Mouse (Mus musculus): Measurements from ENCODE around the gene Prss27. TPM values are rescaled to one million over a fixed set of nuclear protein-coding genes. Genes with fewer than 3 reads are reported as not detected.

Gene Prss27
- polyA plus RNA-seq, 2 experiments, result 1.4 to 1.5 TPM

DNA sequence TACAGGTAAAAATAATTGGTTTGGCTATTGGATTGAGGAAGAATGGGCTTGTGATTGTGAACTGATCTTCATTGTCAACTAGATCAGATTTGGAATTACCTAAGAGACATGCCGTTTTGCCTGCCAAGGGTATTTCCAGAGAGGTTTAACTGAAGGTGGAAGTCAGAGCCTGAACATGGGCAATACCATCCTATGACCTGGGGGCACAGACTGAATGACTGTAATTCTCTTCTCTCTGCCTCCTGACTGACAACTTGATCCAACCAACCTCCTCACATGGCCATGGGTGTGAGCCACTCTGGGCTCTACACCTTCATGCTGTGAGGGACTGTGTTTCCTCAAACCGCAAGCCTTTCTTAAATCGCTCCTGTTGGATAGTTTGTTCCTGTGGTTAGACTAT lies 32.9 kb upstream of the Prss27 start:
- 98% methylated on average over 3 of the region's 3 CpGs for WGBS
- H3K9ac ChIP-seq (ENCODE audit: low read depth, low read length, severe bottlenecking), result no peak overlapping the region
- DNase-seq (ENCODE audit: low spot score), result no peak
- no peaks in the 10 kb centered on the region for H3K4me1 ChIP-seq (ENCODE audit: control insufficient read depth, insufficient read depth, low read length)
- ATAC-seq (ENCODE audit: low FRiP score, low read depth), result no peak
- H3K27ac ChIP-seq (replicated peaks; ENCODE audit: low read depth, low read length), result no peak overlapping the region
- H3K36me3 ChIP-seq (ENCODE audit: control insufficient read depth, insufficient read depth, low read length), result no peaks in the 10 kb centered on the region
- no peak overlapping the region for H3K4me2 ChIP-seq (replicated peaks; ENCODE audit: low read depth, low read length, severe bottlenecking)
- H3K27me3 ChIP-seq (ENCODE audit: control insufficient read depth, insufficient read depth, low read length), result no peaks in the 10 kb centered on the region
- no peaks in the 10 kb centered on the region for H3K9me3 ChIP-seq (ENCODE audit: control insufficient read depth, low read length)
- no peak overlapping the region for H3K4me3 ChIP-seq (replicated peaks; ENCODE audit: low read length)
- no peak for TF ChIP-seq POLR2A (IDR thresholded peaks at IDR 0.05; ENCODE audit: borderline replicate concordance, extremely low read depth, insufficient read depth, insufficient read length)

DNA sequence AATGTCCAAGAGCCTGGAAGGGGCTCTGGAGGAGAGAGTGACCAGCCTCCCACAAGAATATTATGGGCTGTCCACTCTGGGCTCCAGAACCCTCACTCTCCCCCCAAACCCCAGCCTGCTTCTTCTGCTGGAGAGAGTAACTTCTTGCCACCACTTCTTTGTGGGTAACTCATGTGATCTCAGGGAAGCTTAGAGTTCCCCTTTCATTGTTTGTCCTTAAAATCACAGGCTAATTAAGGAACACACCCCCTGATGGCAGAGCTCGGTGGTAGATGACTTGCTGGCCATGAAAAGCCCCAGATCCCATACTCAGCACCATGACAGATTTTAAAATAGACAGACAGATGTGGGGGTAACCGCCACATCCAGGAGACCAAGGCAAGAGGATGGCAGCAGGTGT lies 31.0 kb upstream of the Prss27 start:
- 49% methylated on average over 2 of the region's 2 CpGs for WGBS
- no peaks in the 10 kb centered on the region for H3K4me1 ChIP-seq (ENCODE audit: control insufficient read depth, insufficient read depth, low read length)
- no peaks in the 10 kb centered on the region for H3K9me3 ChIP-seq (ENCODE audit: control insufficient read depth, low read length)
- H3K36me3 ChIP-seq (ENCODE audit: control insufficient read depth, insufficient read depth, low read length), result no peaks in the 10 kb centered on the region
- no peak overlapping the region for H3K4me3 ChIP-seq (replicated peaks; ENCODE audit: low read length)
- ATAC-seq (ENCODE audit: low FRiP score, low read depth), result no peak
- TF ChIP-seq POLR2A (IDR thresholded peaks at IDR 0.05; ENCODE audit: borderline replicate concordance, extremely low read depth, insufficient read depth, insufficient read length), result no peak
- no peaks in the 10 kb centered on the region for H3K27me3 ChIP-seq (ENCODE audit: control insufficient read depth, insufficient read depth, low read length)
- no peak overlapping the region for H3K9ac ChIP-seq (ENCODE audit: low read depth, low read length, severe bottlenecking)
- no peak overlapping the region for H3K27ac ChIP-seq (replicated peaks; ENCODE audit: low read depth, low read length)
- H3K4me2 ChIP-seq (replicated peaks; ENCODE audit: low read depth, low read length, severe bottlenecking), result no peak overlapping the region
- no peak for DNase-seq (ENCODE audit: low spot score)

DNA sequence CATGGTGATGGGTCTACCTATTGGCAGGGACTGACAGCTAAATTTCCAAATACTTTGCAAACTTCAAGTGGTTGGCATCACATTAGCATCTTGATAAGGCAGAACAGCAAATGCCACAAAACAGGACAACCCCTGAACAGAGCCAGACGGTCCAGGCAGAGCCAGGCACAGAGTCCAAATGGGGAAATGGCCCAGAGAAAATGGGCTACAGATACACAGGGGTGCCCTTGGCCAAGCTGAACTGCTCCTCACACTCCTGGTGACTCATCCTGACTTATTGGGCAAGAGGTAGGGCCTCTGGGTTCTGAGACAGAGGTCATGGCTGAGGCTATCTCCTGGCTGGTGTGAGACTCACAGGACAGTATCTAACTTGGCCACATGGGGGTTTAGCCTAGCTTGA lies 30.6 kb upstream of the Prss27 start:
- ATAC-seq (ENCODE audit: low FRiP score, low read depth) (no peak), DNase-seq (ENCODE audit: low spot score) (no peak)
- Histone ChIP-seq H3K9ac (ENCODE audit: low read depth, low read length, severe bottlenecking) (no peak overlapping the region), H3K4me3 (replicated peaks; ENCODE audit: low read length) (no peak overlapping the region), H3K27ac (replicated peaks; ENCODE audit: low read depth, low read length) (no peak overlapping the region), H3K4me2 (replicated peaks; ENCODE audit: low read depth, low read length, severe bottlenecking) (no peak overlapping the region), H3K36me3 (ENCODE audit: control insufficient read depth, insufficient read depth, low read length) (no peaks in the 10 kb centered on the region), H3K9me3 (ENCODE audit: control insufficient read depth, low read length) (no peaks in the 10 kb centered on the region), H3K4me1 (ENCODE audit: control insufficient read depth, insufficient read depth, low read length) (no peaks in the 10 kb centered on the region), H3K27me3 (ENCODE audit: control insufficient read depth, insufficient read depth, low read length) (no peaks in the 10 kb centered on the region)
- no peak for TF ChIP-seq POLR2A (IDR thresholded peaks at IDR 0.05; ENCODE audit: borderline replicate concordance, extremely low read depth, insufficient read depth, insufficient read length)
- WGBS, result 71% methylated on average over 1 of the region's 1 CpGs

DNA sequence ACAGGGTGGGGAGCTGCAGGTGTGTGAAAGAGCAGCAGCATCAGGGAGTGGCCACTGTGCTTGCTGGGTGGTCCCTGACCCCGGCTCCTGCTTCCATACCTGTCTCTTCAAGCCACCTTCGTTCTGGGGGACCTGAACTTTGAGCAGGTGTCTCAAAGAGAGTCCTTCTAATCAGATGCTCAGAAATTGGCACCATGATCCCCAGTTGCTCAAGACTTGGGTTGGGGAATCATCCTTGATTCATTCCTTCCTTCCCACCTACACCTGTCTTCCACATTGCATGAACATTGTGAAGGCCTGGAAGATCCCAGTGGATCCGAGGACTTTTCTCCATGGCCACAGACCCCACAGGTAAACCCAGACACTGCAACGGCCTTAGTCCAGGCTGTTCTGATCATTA lies 29.8 kb upstream of the Prss27 start:
- TF ChIP-seq POLR2A (IDR thresholded peaks at IDR 0.05; ENCODE audit: borderline replicate concordance, extremely low read depth, insufficient read depth, insufficient read length), result no peak
- H3K4me2 ChIP-seq (replicated peaks; ENCODE audit: low read depth, low read length, severe bottlenecking), result no peak overlapping the region
- H3K27me3 ChIP-seq (ENCODE audit: control insufficient read depth, insufficient read depth, low read length), result no peaks in the 10 kb centered on the region
- H3K9me3 ChIP-seq (ENCODE audit: control insufficient read depth, low read length), result no peaks in the 10 kb centered on the region
- 68% methylated on average over 4 of the region's 4 CpGs for WGBS
- no peak overlapping the region for H3K4me3 ChIP-seq (replicated peaks; ENCODE audit: low read length)
- no peak overlapping the region for H3K27ac ChIP-seq (replicated peaks; ENCODE audit: low read depth, low read length)
- no peaks in the 10 kb centered on the region for H3K36me3 ChIP-seq (ENCODE audit: control insufficient read depth, insufficient read depth, low read length)
- H3K4me1 ChIP-seq (ENCODE audit: control insufficient read depth, insufficient read depth, low read length), result no peaks in the 10 kb centered on the region
- H3K9ac ChIP-seq (ENCODE audit: low read depth, low read length, severe bottlenecking), result no peak overlapping the region
- ATAC-seq (ENCODE audit: low FRiP score, low read depth) (no peak), DNase-seq (ENCODE audit: low spot score) (no peak)

DNA sequence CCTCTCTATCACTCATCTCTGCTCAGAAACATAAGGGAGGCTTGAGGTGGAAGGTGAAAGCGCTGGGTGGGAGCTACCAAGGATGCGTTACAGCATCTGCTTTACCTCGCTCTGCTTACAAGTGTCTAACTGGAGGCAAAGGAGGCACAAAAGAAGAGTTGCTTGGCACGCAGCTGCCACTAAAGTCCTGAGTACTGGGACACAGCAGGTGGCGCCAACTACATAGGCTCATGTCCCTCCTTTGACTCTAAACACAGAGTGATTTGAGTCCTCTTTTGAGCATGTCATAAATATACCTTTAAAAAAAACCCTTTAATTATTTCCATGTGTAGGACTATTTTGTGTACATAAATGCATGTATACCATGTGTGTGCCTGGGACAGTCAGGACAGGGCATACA lies 28.3 kb upstream of the Prss27 start:
- H3K9ac ChIP-seq (ENCODE audit: low read depth, low read length, severe bottlenecking), result no peak overlapping the region
- TF ChIP-seq POLR2A (IDR thresholded peaks at IDR 0.05; ENCODE audit: borderline replicate concordance, extremely low read depth, insufficient read depth, insufficient read length), result no peak
- no peaks in the 10 kb centered on the region for H3K36me3 ChIP-seq (ENCODE audit: control insufficient read depth, insufficient read depth, low read length)
- DNase-seq (ENCODE audit: low spot score) (no peak), ATAC-seq (ENCODE audit: low FRiP score, low read depth) (no peak)
- H3K27ac ChIP-seq (replicated peaks; ENCODE audit: low read depth, low read length), result no peak overlapping the region
- H3K9me3 ChIP-seq (ENCODE audit: control insufficient read depth, low read length), result no peaks in the 10 kb centered on the region
- no peaks in the 10 kb centered on the region for H3K4me1 ChIP-seq (ENCODE audit: control insufficient read depth, insufficient read depth, low read length)
- H3K4me2 ChIP-seq (replicated peaks; ENCODE audit: low read depth, low read length, severe bottlenecking), result no peak overlapping the region
- H3K4me3 ChIP-seq (replicated peaks; ENCODE audit: low read length), result no peak overlapping the region
- 48% methylated on average over 5 of the region's 5 CpGs for whole genome bisulfite sequencing
- no peaks in the 10 kb centered on the region for H3K27me3 ChIP-seq (ENCODE audit: control insufficient read depth, insufficient read depth, low read length)

DNA sequence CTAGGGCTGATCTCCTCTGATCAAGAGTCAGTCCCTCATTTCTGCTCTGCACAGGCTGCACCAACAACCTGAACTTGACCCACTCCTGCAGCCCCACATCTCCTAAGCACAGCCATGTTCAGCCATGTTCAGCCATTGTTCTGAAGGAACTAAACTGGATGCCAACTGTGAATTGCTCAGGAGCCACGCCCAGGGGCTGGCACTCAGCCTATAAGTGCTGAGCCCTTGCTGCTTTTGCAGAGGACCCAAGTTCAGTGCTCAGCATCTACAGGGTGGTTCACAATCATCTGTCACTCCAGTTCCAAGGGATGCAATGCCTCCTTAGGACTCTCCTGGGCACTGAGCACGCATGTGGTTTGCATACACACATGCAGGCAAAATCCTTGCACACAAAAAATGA lies 25.0 kb upstream of the Prss27 start:
- no peak for DNase-seq (ENCODE audit: low spot score)
- Histone ChIP-seq H3K9ac (ENCODE audit: low read depth, low read length, severe bottlenecking) (no peak overlapping the region), H3K27me3 (ENCODE audit: control insufficient read depth, insufficient read depth, low read length) (no peaks in the 10 kb centered on the region), H3K9me3 (ENCODE audit: control insufficient read depth, low read length) (no peaks in the 10 kb centered on the region), H3K27ac (replicated peaks; ENCODE audit: low read depth, low read length) (no peak overlapping the region), H3K4me2 (replicated peaks; ENCODE audit: low read depth, low read length, severe bottlenecking) (no peak overlapping the region), H3K4me3 (replicated peaks; ENCODE audit: low read length) (no peak overlapping the region), H3K4me1 (ENCODE audit: control insufficient read depth, insufficient read depth, low read length) (no peaks in the 10 kb centered on the region), H3K36me3 (ENCODE audit: control insufficient read depth, insufficient read depth, low read length) (no peaks in the 10 kb centered on the region)
- no peak for TF ChIP-seq POLR2A (IDR thresholded peaks at IDR 0.05; ENCODE audit: borderline replicate concordance, extremely low read depth, insufficient read depth, insufficient read length)
- ATAC-seq (ENCODE audit: low FRiP score, low read depth), result no peak
- 78% methylated on average over 2 of the region's 2 CpGs for WGBS
